Mouse (Mus musculus) embryo, embryonic 9.5 days (tissue): ENCODE measurements at regions not wholly inside any gene's neighbourhood (a gene's known extent, or its start where the extent isn't known, plus 50 kb on each side); places are given as distances from the start of the nearest gene placed in this dataset.
A peak's percentile ranks its signal among the peaks of the same experiment; 100 is the strongest.

ENCODE experiments used
- DNase-seq: peaks from one replicate; pipeline ENCODE4 v3.0.0-alpha.2; 2017; ENCODE audit errors: extremely low spot score

- DNase-seq = no peak
Observed at GRCm38 (mm10) chr13:43967516-43967915, 182.9 kb downstream of the Cd83 start.

GRCm38 (mm10) chr13:43972906-43973305 is 188.3 kb downstream of the Cd83 start:
- no peak for DNase-seq

- no peak for DNase-seq
Observed at GRCm38 (mm10) chr13:43975281-43975680, 190.7 kb downstream of the Cd83 start.

- no peak for DNase-seq
Observed at GRCm38 (mm10) chr13:43975801-43976200, 191.2 kb downstream of the Cd83 start.

GRCm38 (mm10) chr13:43976676-43977075 is 192.1 kb downstream of the Cd83 start:
- peak; percentile 16 for DNase-seq

- no peak for DNase-seq
Observed at GRCm38 (mm10) chr13:43987338-43987737, 202.8 kb downstream of the Cd83 start.

- DNase-seq = no peak
Observed at GRCm38 (mm10) chr13:43988421-43988820, 203.8 kb downstream of the Cd83 start.

GRCm38 (mm10) chr13:43990281-43991101 is 205.9 kb downstream of the Cd83 start:
- peak; percentile 33 for DNase-seq

- no peak for DNase-seq
Observed at GRCm38 (mm10) chr13:43991774-43992173, 207.2 kb downstream of the Cd83 start.

- DNase-seq = no peak
Observed at GRCm38 (mm10) chr13:43992968-43993367, 208.4 kb downstream of the Cd83 start.

GRCm38 (mm10) chr13:43994361-43994760 is 209.8 kb downstream of the Cd83 start:
- DNase-seq = no peak

- no peak for DNase-seq
Observed at GRCm38 (mm10) chr13:43995623-43996022, 211.0 kb downstream of the Cd83 start.

GRCm38 (mm10) chr13:44001861-44002545 is 217.4 kb downstream of the Cd83 start:
- DNase-seq = no peak

- no peak for DNase-seq
Observed at GRCm38 (mm10) chr13:44012868-44013267, 228.3 kb downstream of the Cd83 start.

GRCm38 (mm10) chr13:44018489-44019303 is 234.1 kb downstream of the Cd83 start:
- DNase-seq = peak; percentile 48

- DNase-seq = no peak
Observed at GRCm38 (mm10) chr13:44019304-44019583, 234.7 kb downstream of the Cd83 start.

- DNase-seq = no peak
Observed at GRCm38 (mm10) chr13:44020851-44021250, 236.3 kb downstream of the Cd83 start.

- no peak for DNase-seq
Observed at GRCm38 (mm10) chr13:44022106-44022505, 237.5 kb downstream of the Cd83 start.

GRCm38 (mm10) chr13:44024612-44025011 is 240.0 kb downstream of the Cd83 start:
- no peak for DNase-seq

- no peak for DNase-seq
Observed at GRCm38 (mm10) chr13:44026321-44027255, 242.0 kb downstream of the Cd83 start.

GRCm38 (mm10) chr13:44028081-44028480 is 243.5 kb downstream of the Cd83 start:
- no peak for DNase-seq
